Mouse (Mus musculus) gonadal fat pad, adult 2 months (tissue): ENCODE measurements around the gene AL732309.1. TPM values are rescaled to one million over a fixed set of nuclear protein-coding genes. Genes with fewer than 3 reads are reported as not detected.
"Not testable (repeated sequence)": the region's sequence is repeated elsewhere in the genome, so short reads cannot be mapped to it uniquely, and the experiment has no call there.

ENCODE experiments used
- DNase-seq: peaks from one replicate; pipeline ENCODE4 v3.0.0-alpha.2; 2012; ENCODE audit warnings: low read depth
- polyA plus RNA-seq: library from polyadenylated mRNA; depleted of rRNA; stranded (reverse); fragments of >200 nt; gene quantifications from 2 replicates; pipeline ENCODE4 v1.2.3, GENCODE M21; 2012

AL732309.1 gene
- polyA plus RNA-seq, 1 experiment: 23.2 TPM

GRCm38 (mm10) chr2:25267746-25268309, 21.2 kb upstream of the AL732309.1 start:
- DNase-seq: no peak

DNA sequence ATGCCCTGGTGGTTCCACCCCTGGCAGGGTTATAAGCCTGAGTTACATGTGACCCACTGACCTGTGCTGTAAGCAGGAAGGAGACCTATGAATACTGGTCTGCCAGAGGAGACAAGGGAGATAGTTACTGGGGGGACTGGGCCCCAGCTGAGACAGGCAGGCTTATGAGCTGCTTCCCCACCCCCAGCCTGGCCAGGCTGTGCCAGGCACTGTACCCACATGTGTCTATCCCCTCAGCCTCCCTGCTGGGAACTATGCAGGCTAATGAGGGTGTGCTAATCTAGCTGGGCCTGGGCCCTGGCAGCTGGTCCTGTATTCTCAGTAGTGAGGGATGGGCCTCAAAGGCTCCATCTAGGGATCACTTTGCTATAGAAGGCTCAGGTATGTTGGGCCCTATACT, 20.6 kb upstream of the AL732309.1 start:
- DNase-seq: no peak

GRCm38 (mm10) chr2:25266720-25267119, 20.1 kb upstream of the AL732309.1 start:
- DNase-seq: no peak

DNA sequence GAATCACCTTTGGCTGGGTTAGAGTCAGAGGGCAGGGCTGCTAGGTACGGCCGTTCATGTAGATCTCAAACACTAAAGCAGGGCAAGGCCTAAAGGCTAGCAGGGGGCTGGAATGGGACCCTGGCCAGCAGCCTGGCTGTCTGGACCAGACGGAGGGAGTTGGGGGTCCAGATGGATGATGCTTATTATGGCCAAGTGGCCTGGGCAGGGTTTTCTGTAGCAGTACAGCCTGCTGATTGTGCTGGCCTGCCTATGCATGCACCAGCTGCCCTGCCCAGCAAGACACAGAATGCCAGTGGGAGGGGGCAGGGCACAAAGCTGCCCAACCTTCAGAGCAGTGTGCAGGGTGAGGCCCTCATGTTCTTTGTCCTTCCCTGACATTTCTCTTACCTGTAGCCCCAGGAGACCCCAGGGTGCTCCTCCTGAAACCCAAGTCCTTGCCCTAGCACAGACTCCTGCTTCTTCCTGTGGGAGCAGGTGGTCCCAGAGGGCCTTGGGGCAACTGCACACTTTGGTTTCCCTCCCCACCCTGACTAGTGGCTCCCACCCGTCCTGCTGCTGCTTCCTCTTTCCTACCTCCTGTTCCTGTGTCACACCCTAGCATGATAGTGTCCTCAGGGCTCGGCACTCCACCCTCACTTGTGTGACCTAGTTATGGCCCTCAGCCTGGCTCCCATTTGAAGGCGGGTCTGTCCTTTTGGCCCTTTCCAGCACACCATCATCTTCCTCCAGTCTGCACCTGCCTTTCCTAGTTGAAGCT, 19.4 kb upstream of the AL732309.1 start:
- no peak for DNase-seq

GRCm38 (mm10) chr2:25264851-25265250, 18.2 kb upstream of the AL732309.1 start:
- DNase-seq: no peak

GRCm38 (mm10) chr2:25264286-25264660, 17.6 kb upstream of the AL732309.1 start:
- DNase-seq: no peak

DNA sequence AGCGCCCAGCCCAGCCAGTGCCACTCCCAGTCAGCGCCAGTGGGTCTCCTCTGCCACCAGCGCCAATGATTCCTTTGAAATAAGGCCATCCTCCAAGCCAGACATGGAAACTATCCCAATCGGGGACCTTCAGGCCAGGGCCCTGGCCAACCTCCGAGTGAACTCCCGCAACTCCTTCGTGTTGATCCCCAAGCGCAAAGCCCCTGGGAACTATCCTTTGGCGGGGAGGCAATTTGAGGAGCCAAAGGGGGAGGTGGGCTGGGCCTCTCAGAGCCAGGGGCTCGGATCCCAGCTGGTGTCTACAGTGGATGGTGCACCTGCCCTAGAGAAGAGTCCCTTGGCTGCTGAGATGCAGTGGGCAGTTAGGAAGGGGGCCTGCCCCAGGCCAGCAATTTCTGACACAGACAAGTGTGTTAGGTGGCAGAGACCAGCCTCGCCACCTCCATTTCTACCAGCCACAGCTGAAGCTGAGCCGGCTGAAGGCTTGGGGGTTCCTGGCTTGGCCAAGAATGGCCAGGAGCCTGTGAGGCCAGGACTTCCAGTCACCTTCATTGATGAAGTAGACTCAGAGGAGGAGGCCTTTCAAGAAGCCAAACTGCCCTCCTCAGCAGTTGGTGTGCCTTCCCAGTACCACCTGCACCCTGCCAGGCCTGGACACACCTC, 17.1 kb upstream of the AL732309.1 start:
- DNase-seq: no peak

DNA sequence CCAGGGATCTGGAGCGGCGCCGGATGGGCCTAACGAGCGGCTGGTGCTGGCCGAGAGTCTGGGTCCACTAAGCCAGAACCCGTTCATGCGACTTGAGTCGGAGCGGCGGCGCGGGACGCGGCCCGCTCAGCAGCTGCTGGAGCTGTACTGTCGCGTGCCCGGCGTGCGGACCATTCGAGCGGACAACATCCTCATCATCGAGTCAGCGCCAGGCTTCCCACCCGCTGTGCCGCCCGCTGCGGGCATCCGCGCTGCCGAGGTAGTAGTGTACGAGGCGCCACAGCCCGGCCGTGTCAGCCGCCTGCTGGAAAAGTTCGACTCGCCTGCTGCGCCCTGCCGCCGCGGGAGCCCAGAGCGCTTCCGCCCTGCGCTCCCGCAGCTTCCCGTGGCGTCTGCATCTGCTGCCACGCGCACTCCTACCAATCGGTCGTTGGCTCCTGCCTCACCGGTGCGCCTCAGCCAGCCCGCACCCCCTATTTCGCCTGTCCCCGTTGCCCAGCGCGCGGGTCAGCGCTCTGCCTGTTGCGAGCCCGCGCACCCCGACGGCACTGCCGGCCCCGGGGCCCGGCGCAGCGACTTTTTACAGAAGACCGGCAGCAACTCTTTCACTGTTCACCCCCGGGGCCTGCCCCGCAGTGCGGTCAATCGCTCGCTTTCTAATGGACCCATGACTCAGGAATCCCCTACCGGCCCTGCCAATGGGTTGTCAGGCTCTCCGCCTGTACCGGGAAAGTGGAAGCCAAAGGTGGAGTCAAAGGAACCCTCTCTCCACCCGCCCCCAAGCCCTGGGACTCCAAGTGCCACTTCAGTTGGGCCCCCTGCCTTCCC, 16.3 kb upstream of the AL732309.1 start:
- no peak for DNase-seq

DNA sequence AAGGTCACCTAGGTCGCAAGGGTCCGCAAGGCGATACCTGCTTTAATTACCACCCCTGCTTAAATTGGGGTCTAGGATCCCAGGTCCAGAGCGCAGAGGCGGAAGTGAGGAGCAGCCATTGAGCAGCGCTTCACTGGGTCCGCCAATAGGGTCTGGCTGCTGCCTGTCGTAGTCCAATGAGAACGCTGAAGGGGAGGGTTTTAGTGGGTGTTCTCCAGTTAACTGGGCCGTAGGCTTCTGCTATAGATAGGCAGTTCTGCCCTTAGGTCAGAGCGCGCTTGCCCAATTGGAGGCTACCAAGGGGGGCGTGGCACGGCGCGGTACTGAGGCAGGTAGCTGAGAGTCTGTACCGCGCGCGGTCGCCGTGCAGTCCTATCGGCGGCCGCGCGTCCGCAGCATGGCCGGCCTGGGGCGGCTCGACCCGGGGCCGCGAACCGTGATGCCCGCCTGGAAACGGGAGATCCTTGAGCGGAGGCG, 15.7 kb upstream of the AL732309.1 start, which contains the start of gene Tprn:
Gene Tprn, plus strand, starts transcription at position 328 of the 477 bp plus-strand sequence.
- peak; percentile 90 for DNase-seq

DNA sequence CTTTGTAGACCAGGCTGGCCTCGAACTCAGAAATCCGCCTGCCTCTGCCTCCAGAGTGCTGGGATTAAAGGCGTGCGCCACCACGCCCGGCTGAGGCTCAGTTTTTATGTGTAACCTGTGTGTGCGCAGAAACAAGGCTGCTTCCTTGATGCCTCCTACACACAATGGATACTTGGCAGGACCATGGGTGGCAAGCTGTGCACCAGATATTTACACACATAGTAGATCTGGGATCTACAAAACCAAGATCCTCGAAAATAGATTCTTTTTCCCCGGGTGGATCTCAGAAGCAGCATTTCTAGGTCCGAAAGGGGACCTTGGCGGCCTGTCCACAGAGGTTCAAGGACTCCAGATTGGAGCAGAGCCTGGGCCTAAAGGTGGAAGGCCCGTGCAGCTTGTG, 15.2 kb upstream of the AL732309.1 start:
- DNase-seq: no peak

DNA sequence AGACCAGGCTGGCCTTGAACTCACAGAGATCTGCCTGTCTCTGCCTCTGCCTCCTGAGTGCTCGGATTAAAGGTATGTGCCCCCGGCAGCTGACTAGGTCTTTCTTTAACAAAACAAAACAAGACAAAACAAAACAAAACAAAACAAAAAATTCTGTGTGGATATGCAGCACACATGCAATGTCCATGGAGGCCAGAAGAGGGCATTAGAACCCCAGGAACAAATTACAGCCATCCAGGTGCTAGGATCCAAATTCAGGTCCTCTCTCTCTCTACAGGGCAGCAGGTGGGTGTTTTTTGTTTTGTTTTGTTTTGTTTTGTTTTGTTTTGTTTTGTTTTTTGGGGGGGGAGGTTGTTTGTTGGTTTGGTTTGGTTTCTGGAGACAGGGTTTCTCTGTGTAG, 12.2 kb upstream of the AL732309.1 start:
- no peak for DNase-seq

DNA sequence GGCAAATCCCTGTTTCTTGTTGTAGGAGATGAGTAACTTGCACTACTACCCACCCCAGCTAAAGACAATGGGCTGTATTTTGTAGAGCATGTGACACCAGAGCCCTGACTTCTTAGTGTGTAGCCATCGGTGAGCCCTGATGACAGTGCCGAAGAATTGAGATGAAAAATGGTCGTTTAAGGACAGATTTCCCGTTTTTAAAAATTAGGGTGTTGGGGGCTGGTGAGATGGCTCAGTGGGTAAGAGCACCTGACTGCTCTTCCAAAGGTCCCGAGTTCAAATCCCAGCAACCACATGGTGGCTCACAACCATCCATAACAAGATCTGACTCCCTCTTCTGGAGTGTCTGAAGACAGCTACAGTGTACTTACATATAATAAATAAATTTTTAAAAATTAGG, 10.6 kb upstream of the AL732309.1 start:
- DNase-seq: not testable (repeated sequence)

DNA sequence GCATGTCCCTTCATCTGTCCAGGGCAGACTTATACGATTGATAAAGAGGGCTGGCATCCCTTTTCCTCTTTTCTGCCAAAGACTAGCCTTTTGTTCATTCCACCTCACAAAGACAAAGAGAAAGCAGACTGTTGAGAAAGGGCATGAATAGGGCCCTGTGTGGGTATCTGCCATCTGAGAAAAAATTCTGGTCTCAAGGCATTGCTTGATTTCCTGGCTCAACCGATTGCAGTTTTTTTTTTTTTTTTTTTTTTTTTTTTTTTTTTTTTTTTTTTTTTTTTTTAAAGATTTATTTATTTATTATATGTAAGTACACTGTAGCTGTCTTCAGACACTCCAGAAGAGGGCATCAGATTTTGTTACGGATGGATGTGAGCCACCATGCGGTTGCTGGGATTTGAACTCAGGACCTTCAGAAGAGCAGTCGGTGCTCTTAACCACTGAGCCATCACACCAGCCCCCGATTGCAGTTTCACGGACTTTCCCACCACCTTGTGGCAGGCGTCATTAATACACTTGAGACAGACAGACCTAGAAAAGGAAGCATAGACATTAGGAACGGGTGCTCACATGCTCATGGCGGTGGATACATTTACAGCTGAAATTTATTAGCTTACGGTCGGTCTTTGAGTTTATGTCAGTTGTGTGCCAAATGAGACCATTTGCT, 9.9 kb upstream of the AL732309.1 start:
- not testable (repeated sequence) for DNase-seq

DNA sequence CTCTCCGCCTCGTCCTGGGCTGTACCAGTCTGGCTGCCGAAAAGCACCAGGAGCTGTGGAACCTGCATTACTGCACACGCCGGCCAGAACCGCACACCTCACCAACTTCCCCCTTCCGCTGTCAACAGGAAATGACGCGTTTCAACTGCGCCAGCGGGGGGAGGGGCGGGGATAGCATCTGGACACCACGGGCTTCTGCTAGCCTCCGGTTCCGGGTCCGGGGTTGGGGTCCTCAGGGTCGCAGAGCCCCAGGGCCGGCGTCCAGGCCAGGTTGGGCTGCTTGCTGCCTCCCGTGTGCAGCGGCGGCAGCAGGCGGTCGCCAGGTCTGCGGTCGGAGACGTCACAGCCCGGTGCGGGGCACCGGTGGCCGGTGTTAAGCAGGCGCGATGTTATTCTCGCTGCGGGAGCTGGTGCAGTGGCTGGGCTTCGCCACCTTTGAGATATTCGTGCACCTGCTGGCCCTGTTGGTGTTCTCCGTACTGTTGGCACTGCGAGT, 8.7 kb upstream of the AL732309.1 start, which contains the start of gene Tmem203:
Gene Tmem203, plus strand, starts transcription at position 156 of the 496 bp plus-strand sequence.
- DNase-seq: no peak

DNA sequence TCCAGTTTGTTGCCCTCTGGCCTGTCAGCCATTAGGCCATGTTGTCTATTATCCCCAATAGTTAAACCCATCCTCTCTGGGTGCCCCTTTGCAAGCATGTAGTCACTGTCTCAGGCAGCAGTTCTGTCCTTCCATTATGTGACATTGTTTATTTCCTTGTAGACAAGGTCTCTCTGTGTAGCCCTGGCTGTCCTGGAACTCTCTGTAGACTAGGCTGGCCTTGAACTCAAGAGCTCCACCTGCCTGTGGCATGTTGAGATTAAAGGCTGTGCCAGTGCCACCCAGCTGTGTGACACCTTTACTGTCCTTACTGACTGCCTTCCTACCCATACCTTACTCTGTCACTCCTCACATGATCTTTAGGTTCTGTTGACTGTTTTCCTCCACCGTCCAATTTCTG, 5.7 kb upstream of the AL732309.1 start:
- DNase-seq: no peak

GRCm38 (mm10) chr2:25244144-25244543, 2.5 kb downstream of the AL732309.1 start:
- no peak for DNase-seq

DNA sequence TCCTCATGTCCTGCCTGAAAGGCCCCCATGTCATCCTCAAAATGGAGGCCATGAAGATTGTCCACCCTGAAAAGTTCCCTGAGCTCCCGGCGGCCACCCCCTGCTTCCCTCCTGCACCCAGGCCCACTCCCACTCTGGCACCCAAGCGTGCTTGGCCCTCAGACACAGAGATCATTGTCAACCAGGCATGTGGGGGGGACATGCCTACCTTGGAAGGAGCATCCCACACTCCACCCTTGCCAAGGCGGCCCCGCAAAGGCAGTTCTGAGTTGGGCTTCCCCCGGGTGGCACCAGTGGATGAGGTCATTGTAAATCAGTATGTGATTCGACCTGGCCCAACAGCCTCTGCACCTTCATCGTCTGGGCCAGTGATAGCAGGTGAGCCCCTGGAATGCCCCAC, 3.3 kb downstream of the AL732309.1 start:
- DNase-seq: no peak

- no peak for DNase-seq
Observed at GRCm38 (mm10) chr2:25242101-25242506, 4.6 kb downstream of the AL732309.1 start, which contains the start of the genes Rnf208 and Cysrt1. Rnf208 (plus strand) TSS chr2:25242255. Cysrt1 (minus strand) TSS chr2:25242452.

DNA sequence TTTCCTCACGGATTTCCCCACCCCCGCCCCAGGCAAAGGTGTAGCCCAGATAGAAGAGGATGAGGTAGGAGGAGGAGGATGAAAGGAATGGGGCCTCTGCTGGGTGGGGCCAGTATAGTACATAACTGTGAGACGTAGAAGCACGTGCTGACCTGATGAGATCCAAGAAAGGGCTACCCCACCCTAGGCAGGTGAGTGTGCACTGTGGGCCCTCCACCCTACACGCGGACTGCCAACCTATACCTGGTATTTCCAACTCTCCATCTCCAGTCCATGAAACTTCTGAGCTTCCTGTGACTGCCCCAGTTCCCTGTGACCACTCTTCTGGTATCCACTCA, 5.3 kb downstream of the AL732309.1 start:
- DNase-seq: no peak

DNA sequence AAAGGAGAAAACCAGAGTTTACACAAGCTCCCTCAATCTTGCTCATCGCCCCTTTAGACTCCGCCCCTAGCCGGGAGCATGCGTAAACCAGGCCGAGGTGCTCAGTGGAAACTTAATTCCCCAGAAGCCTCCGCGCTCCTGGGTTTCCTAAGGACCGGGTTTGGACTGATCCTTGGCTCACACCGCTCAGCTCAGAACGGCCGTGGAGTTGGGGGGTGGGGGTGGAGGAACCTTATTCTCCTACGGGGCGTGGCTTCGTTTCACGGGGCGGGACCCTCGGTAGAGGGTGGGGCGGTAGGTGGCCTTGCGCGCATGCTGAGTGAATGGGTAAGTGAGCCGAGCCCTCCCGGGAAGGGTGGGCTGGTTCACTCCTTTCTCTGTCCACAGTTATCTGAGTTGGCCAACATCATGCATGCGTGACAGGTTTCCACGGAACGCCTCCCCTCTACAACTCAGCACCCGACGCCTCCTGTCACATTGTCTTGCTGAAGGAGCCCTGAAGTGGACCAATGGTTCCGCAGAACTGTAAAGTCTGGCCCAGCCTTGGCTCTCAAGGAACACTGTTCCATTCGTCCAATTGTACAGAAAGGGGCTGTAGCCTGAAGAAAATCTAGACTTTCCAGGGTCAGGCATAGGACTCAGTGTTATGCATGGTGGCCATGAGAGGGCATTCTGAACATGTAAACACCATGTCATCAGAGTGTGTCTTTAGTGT, 5.8 kb downstream of the AL732309.1 start:
- no peak for DNase-seq
